ENCODE assay signal across 9 mouse cellular contexts in genomic region chr13:24920333-24920977, GRCm38 (mm10). TPM values are rescaled to one million over a fixed set of nuclear protein-coding genes. Genes with fewer than 3 reads are reported as not detected.
DNase-seq lines count a peak whose midpoint lies in the region; ATAC-seq and TF ChIP-seq lines count a peak whose summit lies in the region.
"Had no signal": no experiment of that assay in that cellular context is flagged by ENCODE, and none has a peak within 500 bp of the region (broad histone marks: within the 10 kb centered on the region; RNA-seq: fewer than 3 reads in every experiment).

No protein-coding gene starts in this region.

- peak; percentile 83 for TF ChIP-seq CTCF in Patski (IDR thresholded peaks at IDR 0.05)

- DNase-seq in gastrocnemius, adult 18-20 months (ENCODE audit: low spot score), result peak; percentile 42
- no peak for DNase-seq in gastrocnemius, adult 8-10 months (ENCODE audit: low spot score in 2 of 2)
- DNase-seq in Patski (ENCODE audit: low read depth, low spot score), result peak; percentile 20
- DNase-seq in embryo, embryonic 10.5 days (ENCODE audit: low spot score), result peak; percentile 81
- peak; percentile 50 to 72 for DNase-seq in heart, postnatal 14 days
- DNase-seq in kidney, postnatal 25 days, result peak; percentile 64 to 66
- DNase-seq in lung, postnatal 25 days (ENCODE audit: low spot score), result peak; percentile 70
- DNase-seq in right cerebral cortex, postnatal 4 days, result peak; percentile 42

- intact Hi-C loops in heart, postnatal 14 days (cut with DNase I), result loop anchor here (5.0 to 10.0 kb wide), 2 partner anchors 78 to 586 kb away; no protein-coding TSS in a partner anchor

- H3K27me3 ChIP-seq in Patski, result no peaks in the 10 kb centered on the region
- H3K27me3 ChIP-seq: liver, embryonic 15.5 days had no signal

- in situ Hi-C loops in Patski (cut with MboI; ENCODE audit: low pct_unique_long_range_greater_than_20kb), result loop anchor here (5.0 to 25.0 kb wide), 2 partner anchors 208 to 438 kb away; no protein-coding TSS in a partner anchor

- ATAC-seq in Patski, result peak; percentile 57

- CTCF ChIA-PET in Patski (lab: Charles Lee), result interaction anchor here (0.7 to 1.4 kb wide), 11 partner anchors 10 to 438 kb away, joined by 3 to 5 read pairs (median 3); no protein-coding TSS in a partner anchor

- POLR2A ChIA-PET in Patski (lab: Charles Lee), result interaction anchor here (0.6 kb wide), 1 partner anchor 205 kb away, joined by 3 read pairs; no protein-coding TSS in a partner anchor

RNA-seq across cellular contexts. Expression of gene Aldh5a1, which starts 17.0 kb away (rescaled TPM):
- total RNA-seq in gastrocnemius, adult 18-20 months (2021), result 1 to 10 TPM; 7.9 to 8.3 TPM
- 1 to 10 TPM; 6.7 to 9.3 (median 8.1) TPM for total RNA-seq in gastrocnemius, adult 8-10 months (2022)
- 15.6 TPM for polyA plus RNA-seq in Patski (2021)
- total RNA-seq in heart, postnatal 14 days (2021), result 10 to 100 TPM; 18.2 to 20.5 TPM

RNA-seq across cellular contexts. Expression of gene Gpld1, which starts 22.5 kb away (rescaled TPM):
- under 1 TPM; 0.84 to 0.95 TPM for total RNA-seq in gastrocnemius, adult 18-20 months (2021)
- 1 to 10 TPM in 1 of 4 experiments, under 1 TPM in 3; 0.36 to 1.3 (median 0.93) TPM for total RNA-seq in gastrocnemius, adult 8-10 months (2022)
- polyA plus RNA-seq in Patski (2021), result 0.89 TPM
- 1 to 10 TPM; 1.2 to 1.5 TPM for total RNA-seq in heart, postnatal 14 days (2021)

Comparison
In these comparisons a context has a peak if more than half of its experiments do, and no peak if none do; other contexts are left out.
1. DNase-seq: peak in gastrocnemius, adult 18-20 months (single experiment), Patski (single experiment), embryo, embryonic 10.5 days (single experiment), heart, postnatal 14 days (2 of 2), kidney, postnatal 25 days (2 of 2), lung, postnatal 25 days (single experiment) and right cerebral cortex, postnatal 4 days (single experiment); none in gastrocnemius, adult 8-10 months (0 of 2).